ENCODE assay signal across 8 mouse cellular contexts in the genomic region with DNA sequence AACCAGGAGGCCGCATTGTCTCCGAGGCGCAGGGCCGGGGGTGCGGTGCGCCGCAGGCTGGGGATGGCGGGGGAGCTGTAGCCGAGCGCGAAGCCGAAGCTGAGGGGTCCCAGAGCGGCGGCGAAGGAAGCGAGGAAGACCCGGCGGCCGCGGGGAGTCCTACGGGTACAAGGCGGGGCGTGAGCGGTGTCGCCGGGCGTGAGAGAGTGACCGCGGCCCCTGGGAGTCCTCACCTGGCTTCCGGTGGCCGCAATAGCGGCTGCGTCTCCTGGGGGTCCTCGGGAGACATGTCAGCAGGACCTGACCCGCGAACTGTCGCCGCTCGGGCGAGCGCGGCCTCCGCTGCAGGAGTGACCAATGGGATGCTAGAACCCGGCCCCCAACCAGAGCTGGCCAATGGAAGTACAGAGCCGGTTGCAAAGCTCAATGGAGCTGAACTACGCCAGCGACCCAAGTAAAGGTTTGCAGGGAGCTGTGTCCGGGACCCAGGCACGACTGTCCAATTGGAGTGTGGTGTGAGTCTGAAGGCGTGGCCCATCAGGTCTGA. TPM values are rescaled to one million over a fixed set of nuclear protein-coding genes. Genes with fewer than 3 reads are reported as not detected.
DNase-seq lines count a peak whose midpoint lies in the region; ATAC-seq and TF ChIP-seq lines count a peak whose summit lies in the region.

A gene (minus strand): TSS at position 359 of the 547 bp plus-strand sequence.

- H3K4me2 ChIP-seq in heart, embryonic 11.5 days: peak within 1 kb of the TSS; percentile 94
- H3K4me2 ChIP-seq in kidney, embryonic 16.5 days (replicated peaks; ENCODE audit: low read depth, low read length): peak within 1 kb of the TSS; percentile 99
- peak within 1 kb of the TSS; percentile 93 for H3K4me2 ChIP-seq in myocyte (ENCODE audit: low read depth)

- H3K27ac ChIP-seq in heart, embryonic 11.5 days (ENCODE audit: low read depth, low read length): no peak within 1 kb of the TSS; the same call in 1 of the 2 replicates
- peak within 1 kb of the TSS; percentile 72 for H3K27ac ChIP-seq in kidney, embryonic 16.5 days (ENCODE audit: low read length)
- H3K27ac ChIP-seq in liver, adult 2 months (replicated peaks; ENCODE audit: insufficient read depth, low read depth, low read length): no peak within 1 kb of the TSS

- no peaks in the 10 kb centered on the region for H3K79me3 ChIP-seq in C2C12 (ENCODE audit: low read depth)

- H3ac ChIP-seq in C2C12 (ENCODE audit: control insufficient read depth, insufficient read length, low read depth) (peak within 1 kb of the TSS; percentile 74), myocyte (ENCODE audit: control insufficient read depth, insufficient read length) (peak within 1 kb of the TSS; percentile 6)

- H3K4me1 ChIP-seq in erythroblast, embryonic 14.5 days (ENCODE audit: control insufficient read depth): peaks cover 61% of the 10 kb centered on the region
- H3K4me1 ChIP-seq in heart, embryonic 11.5 days (ENCODE audit: control insufficient read depth, insufficient read depth, low read length): peaks cover 6% of the 10 kb centered on the region; the same call in 1 of the 2 replicates
- H3K4me1 ChIP-seq in kidney, embryonic 16.5 days (ENCODE audit: insufficient read depth, low read length): peaks cover 18% of the 10 kb centered on the region
- H3K4me1 ChIP-seq in liver, adult 2 months (ENCODE audit: control insufficient read depth, insufficient read depth, low read length): peaks cover 12% of the 10 kb centered on the region

- TF ChIP-seq POLR2A in brain, embryonic 14.5 days (IDR thresholded peaks at IDR 0.05; ENCODE audit: borderline replicate concordance, extremely low read depth, insufficient read depth, insufficient read length, poor library complexity, severe bottlenecking): peak; percentile 80; the same call in 1 of the 2 replicates
- peak; percentile 78 for TF ChIP-seq POLR2A in liver, adult 2 months (IDR thresholded peaks at IDR 0.05; ENCODE audit: extremely low read depth, insufficient read depth, low read length)
- peak; percentile 87 for TF ChIP-seq POLR2A in myocyte (IDR thresholded peaks at IDR 0.05; ENCODE audit: insufficient read length, low read depth)

- ATAC-seq in heart, embryonic 11.5 days (replicated peaks; ENCODE audit: insufficient number of reproducible peaks, low FRiP score, low TSS enrichment): peak; percentile 98
- ATAC-seq in kidney, embryonic 16.5 days (ENCODE audit: low FRiP score, low TSS enrichment): peak; percentile 99

- H3K9me3 ChIP-seq in erythroblast, embryonic 14.5 days (ENCODE audit: control insufficient read depth, low read length): no peaks in the 10 kb centered on the region
- H3K9me3 ChIP-seq in heart, embryonic 11.5 days (replicated peaks; ENCODE audit: control insufficient read depth, low read length): no peaks in the 10 kb centered on the region
- no peaks in the 10 kb centered on the region for H3K9me3 ChIP-seq in kidney, embryonic 16.5 days (ENCODE audit: low read length)

- DNase-seq in brain, embryonic 14.5 days (ENCODE audit: low read depth): peak; percentile 98
- peak; percentile 90 for DNase-seq in liver, adult 2 months (ENCODE audit: extremely low read depth, low read depth, low spot score)
- peak; percentile 88 for DNase-seq in splenic B cell, adult 2 months (ENCODE audit: low read depth, low spot score)

- H3K79me2 ChIP-seq in C2C12 (ENCODE audit: control insufficient read depth, insufficient read depth) (no peaks in the 10 kb centered on the region), myocyte (ENCODE audit: control insufficient read depth, insufficient read depth) (no peaks in the 10 kb centered on the region)
- no peaks in the 10 kb centered on the region for H3K79me2 ChIP-seq in liver, adult 2 months (ENCODE audit: control insufficient read depth, insufficient read depth, low read length)

- no peak for TF ChIP-seq CTCF in C2C12 (IDR thresholded peaks at IDR 0.05; ENCODE audit: control insufficient read depth, insufficient read depth, insufficient read length)
- no peak for TF ChIP-seq CTCF in brain, embryonic 14.5 days (IDR thresholded peaks at IDR 0.05; ENCODE audit: borderline replicate concordance, extremely low read depth, insufficient read depth, insufficient read length)
- no peak for TF ChIP-seq CTCF in liver, adult 2 months (IDR thresholded peaks at IDR 0.05; ENCODE audit: low read depth, low read length)

- WGBS in heart, embryonic 11.5 days (ENCODE audit: insufficient replicate concordance): under 1% methylated on average over 50 of the region's 50 CpGs
- whole genome bisulfite sequencing in kidney, embryonic 16.5 days: under 1% methylated on average over 50 of the region's 50 CpGs
- WGBS in liver, adult 2 months: under 1% methylated on average over 46 of the region's 50 CpGs

- peak within 1 kb of the TSS; percentile 66 for H3K9ac ChIP-seq in heart, embryonic 11.5 days (ENCODE audit: low read depth, low read length)
- H3K9ac ChIP-seq in kidney, embryonic 16.5 days (replicated peaks; ENCODE audit: low read length): peak within 1 kb of the TSS; percentile 82
- peak within 1 kb of the TSS; percentile 82 for H3K9ac ChIP-seq in liver, adult 2 months (ENCODE audit: low read depth, low read length)

- H3K27me3 ChIP-seq in C2C12 (ENCODE audit: control insufficient read depth, insufficient read depth, insufficient read length): peaks cover 5% of the 10 kb centered on the region
- H3K27me3 ChIP-seq in erythroblast, embryonic 14.5 days (ENCODE audit: control insufficient read depth): peaks cover 17% of the 10 kb centered on the region
- no peaks in the 10 kb centered on the region for H3K27me3 ChIP-seq in heart, embryonic 11.5 days (ENCODE audit: control insufficient read depth, insufficient read depth, low read length)
- no peaks in the 10 kb centered on the region for H3K27me3 ChIP-seq in kidney, embryonic 16.5 days (ENCODE audit: insufficient read depth, low read length)
- no peaks in the 10 kb centered on the region for H3K27me3 ChIP-seq in liver, adult 2 months (ENCODE audit: control insufficient read depth, insufficient read depth, low read length)
- H3K27me3 ChIP-seq in myocyte (ENCODE audit: control insufficient read depth, insufficient read depth, insufficient read length): peaks cover 18% of the 10 kb centered on the region
- H3K27me3 ChIP-seq in splenic B cell, adult 2 months (ENCODE audit: control insufficient read depth, insufficient read depth, low read length, poor library complexity, severe bottlenecking): no peaks in the 10 kb centered on the region

- no peaks in the 10 kb centered on the region for H3K36me3 ChIP-seq in C2C12 (ENCODE audit: control insufficient read depth, insufficient read depth)
- peaks cover 6% of the 10 kb centered on the region for H3K36me3 ChIP-seq in erythroblast, embryonic 14.5 days (ENCODE audit: control insufficient read depth)
- no peaks in the 10 kb centered on the region for H3K36me3 ChIP-seq in heart, embryonic 11.5 days (ENCODE audit: control insufficient read depth, insufficient read depth, low read length)
- H3K36me3 ChIP-seq in kidney, embryonic 16.5 days (ENCODE audit: insufficient read depth, low read length): no peaks in the 10 kb centered on the region
- no peaks in the 10 kb centered on the region for H3K36me3 ChIP-seq in liver, adult 2 months (ENCODE audit: control insufficient read depth, insufficient read depth, low read length)
- no peaks in the 10 kb centered on the region for H3K36me3 ChIP-seq in myocyte (ENCODE audit: control insufficient read depth, insufficient read depth)
- H3K36me3 ChIP-seq in splenic B cell, adult 2 months (ENCODE audit: control insufficient read depth, insufficient read depth, low read length, poor library complexity, severe bottlenecking): no peaks in the 10 kb centered on the region

- H3K4me3 ChIP-seq in C2C12 (ENCODE audit: insufficient read depth, poor library complexity, severe bottlenecking) (peak within 1 kb of the TSS; percentile 57), myocyte (peak within 1 kb of the TSS; percentile 39)
- peak within 1 kb of the TSS; percentile 71 for H3K4me3 ChIP-seq in erythroblast, embryonic 14.5 days (replicated peaks)
- H3K4me3 ChIP-seq in heart, embryonic 11.5 days (ENCODE audit: low read depth, low read length): peak within 1 kb of the TSS; percentile 64
- peak within 1 kb of the TSS; percentile 84 for H3K4me3 ChIP-seq in kidney, embryonic 16.5 days (ENCODE audit: low read length)
- peak within 1 kb of the TSS; percentile 80 for H3K4me3 ChIP-seq in liver, adult 2 months (ENCODE audit: insufficient read depth, low read depth, low read length)

TF ChIP-seq in C2C12, 6 proteins besides CTCF, POLR2A, EP300 and RAD21:
- TF ChIP-seq MYOG (IDR thresholded peaks at IDR 0.05; ENCODE audit: control insufficient read depth, extremely low read depth, insufficient read length): no peak
- TF ChIP-seq MYOD1 (IDR thresholded peaks at IDR 0.05; ENCODE audit: control insufficient read depth, insufficient read length, low read depth): no peak
- TF ChIP-seq FOSL1 (IDR thresholded peaks at IDR 0.05; ENCODE audit: insufficient read depth, low read length, poor library complexity, severe bottlenecking): no peak
- TF ChIP-seq CEBPB (IDR thresholded peaks at IDR 0.05; ENCODE audit: low read depth): no peak
- TF ChIP-seq MAX (IDR thresholded peaks at IDR 0.05): no peak
- TF ChIP-seq USF1 (IDR thresholded peaks at IDR 0.05; ENCODE audit: low read depth): no peak

TF ChIP-seq in myocyte, 11 proteins besides CTCF, POLR2A, EP300 and RAD21:
- TF ChIP-seq MYOG (IDR thresholded peaks at IDR 0.05; ENCODE audit: control insufficient read depth in 1 of 3, insufficient read depth in 1 of 3, insufficient read length in 2 of 3, low read depth in 2 of 3) (no peak), SRF (IDR thresholded peaks at IDR 0.05; ENCODE audit: control insufficient read depth, insufficient read length, low read depth) (peak; percentile 44), TCF3 (IDR thresholded peaks at IDR 0.05; ENCODE audit: insufficient read length, low read depth) (no peak), E2F4 (IDR thresholded peaks at IDR 0.05; ENCODE audit: insufficient read depth) (peak; percentile 21), POLR2AphosphoS2 (IDR thresholded peaks at IDR 0.05; ENCODE audit: insufficient read length, low read depth) (peak; percentile 77), TCF12 (IDR thresholded peaks at IDR 0.05; ENCODE audit: insufficient read depth, poor library complexity, severe bottlenecking) (no peak), CEBPB (IDR thresholded peaks at IDR 0.05; ENCODE audit: insufficient read depth, poor library complexity, severe bottlenecking) (no peak)
TF ChIP-seq in myocyte: peak in this region for 3.

RNA-seq across cellular contexts. Expression of the gene that starts here (rescaled TPM):
- polyA plus RNA-seq in C2C12 (2012; fragmentation: generic; extraction: Trizol) (4.3 TPM), myocyte (2012; fragmentation: generic; extraction: Trizol) (13.5 TPM)
- 26.9 and 40.6 TPM in 2 replicates for polyA plus RNA-seq in brain, embryonic 14.5 days (2012; rRNA removed)
- polyA plus RNA-seq in erythroblast, embryonic 14.5 days (2012): 4.3 and 7.0 TPM in 2 replicates
- 12.1 and 13.2 TPM in 2 replicates for polyA plus RNA-seq in heart, embryonic 11.5 days (2014; fragmentation: Nextera tagmentation; extraction: Ambion mirVana)
- 36.9 and 39.2 TPM in 2 replicates for polyA plus RNA-seq in kidney, embryonic 16.5 days (2015; fragmentation: Nextera tagmentation; extraction: Ambion mirVana)
- total RNA-seq in liver, adult 2 months (2014; rRNA removed): 7.9 and 9.4 TPM in 2 replicates
- 59.4 and 66.1 TPM in 2 replicates for polyA plus RNA-seq in liver, adult 2 months (2012; rRNA removed)
